Comparison of ENCODE assay signal across 9 mouse cellular contexts in genomic region chr8:70672325-70673078, GRCm38 (mm10). TPM values are rescaled to one million over a fixed set of nuclear protein-coding genes. Genes with fewer than 3 reads are reported as not detected.
A peak's percentile ranks its signal among the peaks of the same experiment; 100 is the strongest.
DNase-seq lines count a peak whose midpoint lies in the region; ATAC-seq and TF ChIP-seq lines count a peak whose summit lies in the region.
"Had no signal": no experiment of that assay in that cellular context is flagged by ENCODE, and none has a peak within 500 bp of the region (broad histone marks: within the 10 kb centered on the region; RNA-seq: fewer than 3 reads in every experiment).

No protein-coding gene starts in this region.

- H3K4me2 ChIP-seq in heart, embryonic 11.5 days: peak overlapping the region; percentile 79
- H3K4me2 ChIP-seq in forebrain, embryonic 15.5 days (replicated peaks): peak overlapping the region; percentile 49

- no peak for DNase-seq in heart, postnatal 25 days (ENCODE audit: low spot score)
- no peak for DNase-seq in urinary bladder, postnatal 36 days (ENCODE audit: low spot score in 2 of 2)
- DNase-seq in adrenal gland, postnatal 4 days (ENCODE audit: low spot score in 2 of 2): no peak
- DNase-seq in adrenal gland, adult 18-20 months (ENCODE audit: low spot score in 2 of 2): no peak

- H3K9ac ChIP-seq in heart, embryonic 11.5 days (ENCODE audit: low read depth, low read length): peak overlapping the region; percentile 76
- peak overlapping the region; percentile 48 for H3K9ac ChIP-seq in forebrain, embryonic 15.5 days (replicated peaks)

- no peaks in the 10 kb centered on the region for H3K27me3 ChIP-seq in heart, embryonic 11.5 days (ENCODE audit: control insufficient read depth, insufficient read depth, low read length)
- no peaks in the 10 kb centered on the region for H3K27me3 ChIP-seq in E14TG2a.4 (ENCODE audit: insufficient read depth, low read length)
- no peaks in the 10 kb centered on the region for H3K27me3 ChIP-seq in forebrain, embryonic 15.5 days
- H3K27me3 ChIP-seq: Patski had no signal

- no peak for TF ChIP-seq CTCF in E14TG2a.4 (conservative IDR thresholded peaks at IDR 0.05; ENCODE audit: low read length)

- H3K9me3 ChIP-seq in heart, embryonic 11.5 days (replicated peaks; ENCODE audit: control insufficient read depth, low read length): no peaks in the 10 kb centered on the region
- no peaks in the 10 kb centered on the region for H3K9me3 ChIP-seq in E14TG2a.4 (ENCODE audit: low read length)
- H3K9me3 ChIP-seq in forebrain, embryonic 15.5 days: no peaks in the 10 kb centered on the region

- intact Hi-C loops in heart, postnatal 25 days (cut with DNase I): loop anchor here (1.0 kb wide), 1 partner anchor 28 kb away; no protein-coding TSS in a partner anchor

- peaks cover 17% of the 10 kb centered on the region for H3K4me1 ChIP-seq in heart, embryonic 11.5 days (ENCODE audit: control insufficient read depth, insufficient read depth, low read length)
- peaks cover 70% of the 10 kb centered on the region for H3K4me1 ChIP-seq in E14TG2a.4 (replicated peaks; ENCODE audit: low read depth, low read length)
- H3K4me1 ChIP-seq in forebrain, embryonic 15.5 days: peaks cover 21% of the 10 kb centered on the region

- peaks cover 27% of the 10 kb centered on the region for H3K79me2 ChIP-seq in macrophage (ENCODE audit: inconsistent target)

- H3K36me3 ChIP-seq in heart, embryonic 11.5 days (ENCODE audit: control insufficient read depth, insufficient read depth, low read length): no peaks in the 10 kb centered on the region; the same call in 1 of the 2 replicates
- H3K36me3 ChIP-seq in E14TG2a.4 (ENCODE audit: insufficient read depth, low read length) (peaks cover 25% of the 10 kb centered on the region), macrophage (ENCODE audit: inconsistent target) (no peaks in the 10 kb centered on the region)
- H3K36me3 ChIP-seq in forebrain, embryonic 15.5 days: no peaks in the 10 kb centered on the region

- peak overlapping the region; percentile 75 for H3K27ac ChIP-seq in heart, embryonic 11.5 days (ENCODE audit: low read depth, low read length)
- peak overlapping the region; percentile 94 for H3K27ac ChIP-seq in forebrain, embryonic 15.5 days (replicated peaks)
- peak overlapping the region; percentile 85 for H3K27ac ChIP-seq in macrophage

- ATAC-seq in heart, embryonic 11.5 days (replicated peaks; ENCODE audit: insufficient number of reproducible peaks, low FRiP score, low TSS enrichment): no peak; the same call in 1 of the 2 replicates
- ATAC-seq in forebrain, embryonic 15.5 days (replicated peaks): no peak; the same call in 1 of the 2 replicates

- H3K4me3 ChIP-seq in heart, embryonic 11.5 days (ENCODE audit: low read depth, low read length): peak overlapping the region; percentile 74
- H3K4me3 ChIP-seq in E14TG2a.4 (replicated peaks; ENCODE audit: low read length) (peak overlapping the region; percentile 87), macrophage (ENCODE audit: inconsistent target) (peak overlapping the region; percentile 45)
- H3K4me3 ChIP-seq in forebrain, embryonic 15.5 days: peak overlapping the region; percentile 52

- WGBS in heart, embryonic 11.5 days (ENCODE audit: insufficient replicate concordance): 40% methylated on average over 19 of the region's 19 CpGs
- 35% methylated on average over 19 of the region's 19 CpGs for WGBS in forebrain, embryonic 15.5 days
- 38% methylated on average over 19 of the region's 19 CpGs for WGBS in macrophage (ENCODE audit: missing documents)

RNA-seq across cellular contexts. Expression of gene Lsm4, which starts 0.5 kb away (rescaled TPM):
- 296 and 308 TPM in 2 replicates for polyA plus RNA-seq in heart, embryonic 11.5 days (2014; fragmentation: Nextera tagmentation; extraction: Ambion mirVana)
- 10 to 100 TPM; 60.6 to 62.9 TPM for total RNA-seq in heart, postnatal 25 days (2021)
- 211 and 228 TPM in 2 replicates for polyA plus RNA-seq in forebrain, embryonic 15.5 days (2015; fragmentation: Nextera tagmentation; extraction: Ambion mirVana)
- total RNA-seq in macrophage (2018; cell fraction: chromatin; rRNA removed): 10 to 100 TPM in 20 of 26 experiments, 1 to 10 TPM in 6; 2.7 to 27.9 (median 15.6) TPM
- 10 to 100 TPM; 43.2 to 69.6 (median 58.9) TPM for total RNA-seq in macrophage (2018; cell fraction: cytosol; rRNA removed)
- total RNA-seq in macrophage (2018; cell fraction: nucleus; rRNA removed): 10 to 100 TPM; 14.4 to 45.5 (median 23.0) TPM
- 47.7 to 66.4 TPM (median 48.9 TPM) in 3 replicates for polyA plus RNA-seq in macrophage (2018)
- total RNA-seq in adrenal gland, postnatal 4 days (2021): 10 to 100 TPM; 96.6 to 99.0 TPM
- 10 to 100 TPM; 73.2 to 75.9 TPM for total RNA-seq in adrenal gland, adult 18-20 months (2021)

RNA-seq across cellular contexts. Expression of gene Pgpep1, which starts 12.3 kb away (rescaled TPM):
- 38.9 and 41.6 TPM in 2 replicates for polyA plus RNA-seq in heart, embryonic 11.5 days (2014; fragmentation: Nextera tagmentation; extraction: Ambion mirVana)
- 10 to 100 TPM; 46.8 to 47.5 TPM for total RNA-seq in heart, postnatal 25 days (2021)
- 63.6 and 70.2 TPM in 2 replicates for polyA plus RNA-seq in forebrain, embryonic 15.5 days (2015; fragmentation: Nextera tagmentation; extraction: Ambion mirVana)
- 10 to 100 TPM in 25 of 26 experiments, 1 to 10 TPM in 1; 8.5 to 30.1 (median 21.1) TPM for total RNA-seq in macrophage (2018; cell fraction: chromatin; rRNA removed)
- total RNA-seq in macrophage (2018; cell fraction: cytosol; rRNA removed): 10 to 100 TPM; 19.1 to 38.4 (median 30.7) TPM
- total RNA-seq in macrophage (2018; cell fraction: nucleus; rRNA removed): 10 to 100 TPM; 12.7 to 46.1 (median 25.0) TPM
- 19.1 to 57.8 TPM (median 24.3 TPM) in 3 replicates for polyA plus RNA-seq in macrophage (2018)
- total RNA-seq in adrenal gland, postnatal 4 days (2021): 10 to 100 TPM; 62.1 to 76.0 TPM
- 100 to 1,000 TPM; 101 to 153 TPM for total RNA-seq in adrenal gland, adult 18-20 months (2021)

RNA-seq across cellular contexts. Expression of gene Jund, which starts 26.2 kb away (rescaled TPM):
- polyA plus RNA-seq in heart, embryonic 11.5 days (2014; fragmentation: Nextera tagmentation; extraction: Ambion mirVana): 97.8 and 102 TPM in 2 replicates
- 100 to 1,000 TPM; 136 to 141 TPM for total RNA-seq in heart, postnatal 25 days (2021)
- polyA plus RNA-seq in forebrain, embryonic 15.5 days (2015; fragmentation: Nextera tagmentation; extraction: Ambion mirVana): 89.0 and 96.0 TPM in 2 replicates
- total RNA-seq in macrophage (2018; cell fraction: chromatin; rRNA removed): 10 to 100 TPM; 10.4 to 46.3 (median 24.7) TPM
- total RNA-seq in macrophage (2018; cell fraction: cytosol; rRNA removed): 100 to 1,000 TPM in 25 of 26 experiments, 10 to 100 TPM in 1; 96.8 to 198 (median 137) TPM
- total RNA-seq in macrophage (2018; cell fraction: nucleus; rRNA removed): 100 to 1,000 TPM in 9 of 26 experiments, 10 to 100 TPM in 17; 42.3 to 211 (median 94.7) TPM
- polyA plus RNA-seq in macrophage (2018): 29.7 to 79.6 TPM (median 40.0 TPM) in 3 replicates
- total RNA-seq in adrenal gland, postnatal 4 days (2021): 100 to 1,000 TPM; 185 to 195 TPM
- 100 to 1,000 TPM; 228 to 252 TPM for total RNA-seq in adrenal gland, adult 18-20 months (2021)

RNA-seq across cellular contexts. Expression of gene Iqcn, which starts 30.8 kb away (rescaled TPM):
- polyA plus RNA-seq in heart, embryonic 11.5 days (2014; fragmentation: Nextera tagmentation; extraction: Ambion mirVana): not detected in 2 replicates
- not detected for total RNA-seq in heart, postnatal 25 days (2021)
- polyA plus RNA-seq in forebrain, embryonic 15.5 days (2015; fragmentation: Nextera tagmentation; extraction: Ambion mirVana): 0.13 and 0.14 TPM in 2 replicates
- total RNA-seq in macrophage (2018; cell fraction: chromatin; rRNA removed): under 1 TPM in 14 of 26 experiments, not detected in 12; 0.13 to 0.82 (median 0.19) TPM
- under 1 TPM in 1 of 26 experiments, not detected in 25; 0.03 TPM for total RNA-seq in macrophage (2018; cell fraction: cytosol; rRNA removed)
- 1 to 10 TPM in 2 of 26 experiments, under 1 TPM in 7, not detected in 17; 0.06 to 2.7 (median 0.31) TPM for total RNA-seq in macrophage (2018; cell fraction: nucleus; rRNA removed)
- not detected in 3 replicates for polyA plus RNA-seq in macrophage (2018)
- under 1 TPM; 0.14 to 0.25 TPM for total RNA-seq in adrenal gland, postnatal 4 days (2021)
- under 1 TPM in 1 of 2 experiments, not detected in 1; 0.10 TPM for total RNA-seq in adrenal gland, adult 18-20 months (2021)

RNA-seq across cellular contexts. Expression of gene Gdf15, which starts 40.2 kb away (rescaled TPM):
- polyA plus RNA-seq in heart, embryonic 11.5 days (2014; fragmentation: Nextera tagmentation; extraction: Ambion mirVana): 0.26 and 0.37 TPM in 2 replicates
- under 1 TPM; 0.56 to 0.73 TPM for total RNA-seq in heart, postnatal 25 days (2021)
- polyA plus RNA-seq in forebrain, embryonic 15.5 days (2015; fragmentation: Nextera tagmentation; extraction: Ambion mirVana): not detected in 2 replicates
- total RNA-seq in macrophage (2018; cell fraction: chromatin; rRNA removed): 100 to 1,000 TPM in 12 of 26 experiments, 10 to 100 TPM in 13, 1 to 10 TPM in 1; 7.8 to 467 (median 92.6) TPM
- total RNA-seq in macrophage (2018; cell fraction: cytosol; rRNA removed): 1,000 to 10,000 TPM in 6 of 26 experiments, 100 to 1,000 TPM in 15, 10 to 100 TPM in 5; 69.9 to 1,947 (median 332) TPM
- 1,000 to 10,000 TPM in 7 of 26 experiments, 100 to 1,000 TPM in 16, 10 to 100 TPM in 3; 89.0 to 1,533 (median 505) TPM for total RNA-seq in macrophage (2018; cell fraction: nucleus; rRNA removed)
- polyA plus RNA-seq in macrophage (2018): 24.3 to 124 TPM (median 74.3 TPM) in 3 replicates
- total RNA-seq in adrenal gland, postnatal 4 days (2021): 1 to 10 TPM in 1 of 2 experiments, under 1 TPM in 1; 0.59 to 1.8 TPM
- 1 to 10 TPM; 2.2 to 6.4 TPM for total RNA-seq in adrenal gland, adult 18-20 months (2021)
